Mouse (Mus musculus): ENCODE measurements around the gene Tmem129.

- TF ChIP-seq CTCF (IDR thresholded peaks at IDR 0.05; ENCODE audit: insufficient read depth, low read length) (no peak), POLR2A (IDR thresholded peaks at IDR 0.05; ENCODE audit: borderline replicate concordance, extremely low read depth, low read depth, low read length) (no peak)
These were observed 41.8 kb upstream of the Tmem129 start for GRCm38 (mm10) chr5:33700010-33700409.
